Mouse (Mus musculus): ENCODE measurements around the gene Mgea5. TPM values are rescaled to one million over a fixed set of nuclear protein-coding genes. Genes with fewer than 3 reads are reported as not detected.
A peak's percentile ranks its signal among the peaks of the same experiment; 100 is the strongest.

Mgea5 gene
- total RNA-seq, 2 experiments from 2014 or later = 158 to 165 TPM

- DNase-seq (ENCODE audit: low spot score in 2 of 2) = no peak
Observed at GRCm38 (mm10) chr19:45796879-45797278, 13.2 kb upstream of the Mgea5 start.

DNA sequence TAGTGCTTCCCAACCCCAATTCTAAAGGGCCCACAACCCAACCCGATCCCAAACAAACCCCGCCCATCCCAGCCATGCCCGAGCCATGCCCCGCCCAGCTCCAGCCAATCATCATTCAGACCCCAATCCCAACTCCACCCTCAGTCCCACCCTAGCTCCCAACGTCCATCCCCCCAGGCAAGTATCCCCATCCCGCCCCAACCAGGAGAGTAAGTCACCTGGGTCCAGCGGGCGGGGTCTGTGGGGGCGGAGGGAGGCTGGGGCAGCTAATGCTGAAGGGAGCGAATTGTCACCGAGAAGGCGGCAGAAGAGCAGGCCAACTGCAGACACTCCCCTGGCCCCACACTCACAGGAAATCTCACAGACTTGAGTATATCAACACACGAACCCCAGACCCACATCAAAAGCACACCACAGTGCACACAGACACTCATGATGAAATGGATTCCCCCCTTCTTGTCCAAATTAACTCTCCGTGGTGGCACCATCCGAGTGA is 12.5 kb upstream of the Mgea5 start:
- DNase-seq (ENCODE audit: low spot score in 2 of 2) = no peak

GRCm38 (mm10) chr19:45795406-45795944 is 11.8 kb upstream of the Mgea5 start:
- DNase-seq (ENCODE audit: low spot score in 2 of 2) = no peak

- DNase-seq (ENCODE audit: low spot score in 2 of 2) = no peak
Observed at GRCm38 (mm10) chr19:45794718-45795117, 11.1 kb upstream of the Mgea5 start.

- DNase-seq (ENCODE audit: low spot score in 2 of 2) = no peak
Observed at GRCm38 (mm10) chr19:45792404-45792803, 8.8 kb upstream of the Mgea5 start.

- no peak for DNase-seq (ENCODE audit: low spot score in 2 of 2)
Observed at GRCm38 (mm10) chr19:45789888-45790874, 6.5 kb upstream of the Mgea5 start.

- DNase-seq (ENCODE audit: low spot score in 2 of 2) = no peak
Observed at GRCm38 (mm10) chr19:45789365-45789764, 5.7 kb upstream of the Mgea5 start.

DNA sequence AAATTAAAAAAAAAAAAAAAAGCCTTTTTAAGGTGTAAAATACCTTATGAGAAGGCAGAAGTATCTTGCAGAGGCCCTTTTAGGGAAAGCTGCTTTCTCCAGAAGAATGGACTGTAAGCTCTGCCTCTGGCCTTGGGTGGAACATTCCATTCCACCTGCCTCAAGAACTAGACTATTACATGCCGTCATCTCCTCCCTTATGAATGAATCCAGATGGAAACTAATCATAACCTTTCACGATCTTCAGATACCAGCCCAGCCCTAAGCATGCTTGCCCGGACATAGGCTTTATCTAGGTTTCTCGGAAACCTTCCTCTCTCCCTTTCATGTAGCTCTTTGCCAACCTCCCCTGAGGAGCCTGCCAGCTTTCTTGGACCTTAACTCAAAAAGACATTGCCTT is 4.7 kb upstream of the Mgea5 start:
- no peak for DNase-seq (ENCODE audit: low spot score in 2 of 2)

- DNase-seq (ENCODE audit: low spot score in 2 of 2) = no peak
Observed at GRCm38 (mm10) chr19:45787450-45787849, 3.8 kb upstream of the Mgea5 start.

DNA sequence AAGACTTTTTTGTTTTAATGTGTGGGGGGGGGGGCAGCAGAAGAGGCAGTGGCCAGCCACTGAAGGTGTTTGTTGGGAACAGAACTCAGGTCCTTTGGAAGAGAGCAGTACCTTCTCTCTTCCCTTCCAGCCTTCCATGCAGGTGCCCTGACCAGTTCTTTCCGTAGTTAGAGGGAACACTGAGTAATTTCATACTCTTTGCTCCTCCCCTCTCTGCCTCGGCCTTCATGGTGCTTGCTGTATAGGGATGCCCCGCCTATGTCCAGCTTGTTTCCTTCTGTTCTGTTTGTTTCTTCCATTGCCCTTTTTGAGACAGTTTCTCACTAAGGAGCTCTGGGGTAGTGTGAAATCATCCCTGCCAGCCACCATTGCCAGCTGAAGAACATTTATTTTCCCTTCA is 1.8 kb upstream of the Mgea5 start:
- DNase-seq (ENCODE audit: low spot score in 2 of 2) = no peak

- DNase-seq (ENCODE audit: low spot score in 2 of 2) = no peak
Observed at GRCm38 (mm10) chr19:45783933-45784576, 418 bp upstream of the Mgea5 start.

GRCm38 (mm10) chr19:45782315-45783001 is 1.2 kb downstream of the Mgea5 start:
- DNase-seq (ENCODE audit: low spot score in 2 of 2) = peak; percentile 45 to 54

DNA sequence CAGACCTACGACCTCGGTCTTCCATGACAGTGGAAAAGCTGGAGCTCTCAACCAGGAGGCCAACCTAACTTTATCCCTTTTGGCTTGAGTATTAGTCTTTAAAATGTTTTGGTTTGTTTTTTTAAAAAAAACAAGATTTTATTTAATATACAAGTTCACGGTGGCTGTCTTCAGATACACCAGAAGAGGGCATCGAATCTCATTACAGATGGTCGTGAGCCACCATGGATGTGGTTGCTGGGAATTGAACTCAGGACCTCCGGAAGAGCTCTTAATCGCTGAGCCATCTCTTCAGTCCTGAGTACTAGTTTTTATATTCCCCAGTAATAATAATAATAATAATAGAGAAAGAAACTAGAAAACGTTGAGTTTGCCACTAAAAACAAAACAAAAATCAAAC is 2.0 kb downstream of the Mgea5 start:
- DNase-seq (ENCODE audit: low spot score in 2 of 2) = no peak

DNA sequence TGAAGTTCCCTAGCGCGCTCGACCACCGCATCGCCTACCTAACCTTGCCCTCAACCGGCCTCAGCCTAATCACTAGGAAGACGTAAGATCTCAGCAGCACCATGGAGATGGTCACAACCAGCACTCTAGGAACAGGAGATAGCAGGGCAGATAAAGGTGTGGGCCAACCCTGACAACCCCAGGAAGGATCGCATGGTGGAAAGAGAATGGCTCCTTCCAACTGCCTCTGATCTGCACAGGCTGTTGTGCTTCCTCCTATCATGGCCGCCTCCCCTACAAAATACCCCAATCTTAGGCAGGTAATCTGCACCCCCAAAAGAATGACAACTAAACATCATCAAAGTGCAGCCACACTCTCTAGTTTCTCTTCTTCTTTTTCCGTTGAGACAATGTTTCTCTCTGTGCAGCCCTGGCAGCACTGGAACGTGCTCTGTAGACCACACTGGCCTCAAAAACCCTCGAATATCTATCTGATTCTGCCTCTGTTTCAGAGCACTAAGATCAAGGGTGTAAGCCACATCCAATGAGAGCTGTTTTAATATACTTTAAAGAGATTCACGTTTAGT is 3.2 kb downstream of the Mgea5 start:
- no peak for DNase-seq (ENCODE audit: low spot score in 2 of 2)

DNA sequence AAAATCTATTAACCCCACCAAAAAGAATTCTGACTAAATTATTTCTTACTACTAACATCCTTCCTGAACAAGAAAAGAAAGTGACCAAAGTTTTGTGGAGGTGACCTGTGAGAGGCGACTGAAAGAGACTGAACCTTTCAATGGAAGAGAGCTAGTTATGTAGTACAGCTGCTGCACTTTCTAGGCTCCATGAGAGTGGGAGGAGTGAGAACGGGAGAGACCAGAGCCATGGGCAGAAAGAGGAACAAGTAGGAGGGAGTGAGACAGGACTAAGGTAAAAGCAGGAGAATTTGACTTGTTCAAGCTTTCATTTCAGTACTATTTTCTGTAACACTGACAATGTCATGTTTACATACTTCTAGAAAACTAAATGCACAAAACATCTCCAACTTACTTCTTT is 8.2 kb downstream of the Mgea5 start:
- peak; percentile 31 to 48 for DNase-seq (ENCODE audit: low spot score in 2 of 2)

- DNase-seq (ENCODE audit: low spot score in 2 of 2) = no peak
Observed at GRCm38 (mm10) chr19:45771501-45771900, 12.1 kb downstream of the Mgea5 start.

DNA sequence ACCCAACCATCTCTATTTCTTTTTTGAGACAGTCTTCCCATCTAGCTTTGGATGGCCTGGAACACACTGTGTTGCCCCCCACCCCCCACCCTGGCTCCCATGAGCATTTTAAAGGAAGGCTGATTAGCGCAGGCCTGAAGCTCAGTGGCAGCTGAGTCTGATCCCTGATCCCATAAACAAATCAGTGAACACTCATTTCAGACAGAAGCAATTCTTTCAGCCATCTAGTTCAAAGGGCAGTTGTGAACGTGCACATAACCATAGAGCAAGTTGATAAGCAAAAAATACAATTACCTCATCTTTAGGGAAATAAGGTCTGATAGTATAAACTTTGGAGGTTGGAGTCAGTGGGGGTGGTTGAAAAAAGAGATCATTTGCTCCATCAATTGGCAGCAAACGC is 22.8 kb downstream of the Mgea5 start:
- no peak for DNase-seq (ENCODE audit: low spot score in 2 of 2)

DNA sequence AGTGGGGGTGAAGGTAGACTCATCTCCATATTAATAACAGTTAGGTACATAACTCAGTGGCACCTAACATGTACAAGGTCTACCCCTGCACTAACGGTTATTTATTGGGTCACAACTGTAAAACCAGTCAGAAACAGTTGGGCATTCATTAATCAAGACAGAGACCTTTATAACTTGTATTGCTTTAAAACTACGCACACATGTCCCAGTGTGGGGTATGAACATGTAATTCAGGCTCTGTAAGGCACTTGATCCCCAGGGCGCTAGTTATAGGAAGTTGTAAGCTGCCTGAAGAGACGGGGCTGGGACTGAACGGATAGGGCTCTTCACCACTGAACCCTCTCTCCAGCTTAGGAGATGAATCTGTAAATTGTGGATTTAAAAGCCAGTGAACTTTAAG is 25.0 kb downstream of the Mgea5 start:
- DNase-seq (ENCODE audit: low spot score in 2 of 2) = no peak

GRCm38 (mm10) chr19:45753551-45753950 is 30.1 kb downstream of the Mgea5 start:
- no peak for DNase-seq (ENCODE audit: low spot score in 2 of 2)

GRCm38 (mm10) chr19:45751881-45752280 is 31.8 kb downstream of the Mgea5 start:
- DNase-seq (ENCODE audit: low spot score in 2 of 2) = no peak
